Comparison of ENCODE assay signal across 8 mouse cellular contexts in genomic region chr2:119971837-119972536, GRCm38 (mm10). TPM values are rescaled to one million over a fixed set of nuclear protein-coding genes. Genes with fewer than 3 reads are reported as not detected.
DNase-seq lines count a peak whose midpoint lies in the region; ATAC-seq and TF ChIP-seq lines count a peak whose summit lies in the region.

No protein-coding gene starts in this region.

- intact Hi-C loops in heart, postnatal 10 days (cut with DNase I), result loop anchor here (2.0 kb wide), 3 partner anchors 23 to 201 kb away; no protein-coding TSS in a partner anchor

- H3K4me1 ChIP-seq in ES-Bruce4 (ENCODE audit: control insufficient read depth, insufficient read depth, low read length), result no peaks in the 10 kb centered on the region
- peaks cover 26% of the 10 kb centered on the region for H3K4me1 ChIP-seq in forebrain, embryonic 13.5 days
- peaks cover 12% of the 10 kb centered on the region for H3K4me1 ChIP-seq in liver, postnatal 0 days (ENCODE audit: insufficient read depth)
- peaks cover 14% of the 10 kb centered on the region for H3K4me1 ChIP-seq in neural tube, embryonic 14.5 days (ENCODE audit: control insufficient read depth, insufficient read depth, low read length)

- H3K27ac ChIP-seq in ES-Bruce4 (ENCODE audit: insufficient read depth, low read length), result no peak overlapping the region
- peak overlapping the region; percentile 59 for H3K27ac ChIP-seq in forebrain, embryonic 13.5 days
- peak overlapping the region; percentile 44; the same call in 1 of the 2 replicates for H3K27ac ChIP-seq in liver, postnatal 0 days (ENCODE audit: low read depth)
- H3K27ac ChIP-seq in neural tube, embryonic 14.5 days (ENCODE audit: low read depth, low read length), result peak overlapping the region; percentile 31; the same call in 1 of the 2 replicates

- TF ChIP-seq CTCF in ES-Bruce4 (IDR thresholded peaks at IDR 0.05; ENCODE audit: low read depth, low read length), result peak; percentile 19
- TF ChIP-seq CTCF in liver, postnatal 0 days (IDR thresholded peaks at IDR 0.05; ENCODE audit: low read depth), result peak; percentile 72

- H3K9me3 ChIP-seq in ES-Bruce4 (replicated peaks; ENCODE audit: control insufficient read depth, insufficient read depth, low read length, poor library complexity, severe bottlenecking), result no peaks in the 10 kb centered on the region
- no peaks in the 10 kb centered on the region for H3K9me3 ChIP-seq in forebrain, embryonic 13.5 days (replicated peaks)
- no peaks in the 10 kb centered on the region for H3K9me3 ChIP-seq in liver, postnatal 0 days (ENCODE audit: low read length)
- H3K9me3 ChIP-seq in neural tube, embryonic 14.5 days (ENCODE audit: control insufficient read depth, low read length), result no peaks in the 10 kb centered on the region

- H3K4me3 ChIP-seq in ES-Bruce4 (ENCODE audit: low read depth, low read length), result peak overlapping the region; percentile 64
- H3K4me3 ChIP-seq in forebrain, embryonic 13.5 days, result peak overlapping the region; percentile 71
- H3K4me3 ChIP-seq in liver, postnatal 0 days (ENCODE audit: low read depth, low read length), result peak overlapping the region; percentile 76
- H3K4me3 ChIP-seq in neural tube, embryonic 14.5 days (ENCODE audit: low read depth, low read length), result peak overlapping the region; percentile 76

- H3K27me3 ChIP-seq in ES-Bruce4 (ENCODE audit: control insufficient read depth, insufficient read depth, low read length, poor library complexity, severe bottlenecking), result no peaks in the 10 kb centered on the region
- H3K27me3 ChIP-seq in forebrain, embryonic 13.5 days, result no peaks in the 10 kb centered on the region
- no peaks in the 10 kb centered on the region for H3K27me3 ChIP-seq in liver, postnatal 0 days (ENCODE audit: insufficient read depth, low read length)
- no peaks in the 10 kb centered on the region for H3K27me3 ChIP-seq in neural tube, embryonic 14.5 days (ENCODE audit: control insufficient read depth, insufficient read depth, low read length)

- TF ChIP-seq POLR2A in ES-Bruce4 (IDR thresholded peaks at IDR 0.05; ENCODE audit: insufficient read depth, low read length), result peak; percentile 31

- DNase-seq in heart, postnatal 10 days, result peak; percentile 97
- peak; percentile 77 for DNase-seq in large intestine, adult 2 months (ENCODE audit: low read depth, low spot score)
- peak; percentile 96 for DNase-seq in liver, postnatal 0 days
- DNase-seq in testis, postnatal 10 days (ENCODE audit: low spot score), result peak; percentile 98

- H3K4me2 ChIP-seq in forebrain, embryonic 13.5 days, result peak overlapping the region; percentile 64
- H3K4me2 ChIP-seq in liver, postnatal 0 days (ENCODE audit: low read depth, low read length), result peak overlapping the region; percentile 97
- peak overlapping the region; percentile 78 for H3K4me2 ChIP-seq in neural tube, embryonic 14.5 days (ENCODE audit: low read depth, low read length)

- ATAC-seq in cerebellum, adult (ENCODE audit: insufficient number of reproducible peaks, low FRiP score, low TSS enrichment), result peak; percentile 96
- ATAC-seq in forebrain, embryonic 13.5 days, result peak; percentile 99
- ATAC-seq in liver, postnatal 0 days, result peak; percentile 100
- ATAC-seq in neural tube, embryonic 14.5 days (ENCODE audit: low read depth), result peak; percentile 99

- 0 out of 2 replicates have a peak, but pooled peaks have one; percentile 35 for TF ChIP-seq EP300 in ES-Bruce4 (IDR thresholded peaks at IDR 0.05; ENCODE audit: insufficient read depth, low read depth, low read length)
- TF ChIP-seq EP300 in liver, postnatal 0 days (IDR thresholded peaks at IDR 0.05; ENCODE audit: low read depth), result no peak

- H3K9ac ChIP-seq in ES-Bruce4 (ENCODE audit: low read depth, poor library complexity, severe bottlenecking), result peak overlapping the region; percentile 42
- H3K9ac ChIP-seq in forebrain, embryonic 13.5 days, result peak overlapping the region; percentile 84
- H3K9ac ChIP-seq in liver, postnatal 0 days (replicated peaks), result peak overlapping the region; percentile 79
- H3K9ac ChIP-seq in neural tube, embryonic 14.5 days (replicated peaks; ENCODE audit: low read depth, low read length), result peak overlapping the region; percentile 80

- no peaks in the 10 kb centered on the region for H3K36me3 ChIP-seq in ES-Bruce4 (ENCODE audit: control insufficient read depth, insufficient read depth, low read length, poor library complexity, severe bottlenecking)
- 0 out of 2 replicates have a peak, but pooled peaks cover 5% of the 10 kb centered on the region for H3K36me3 ChIP-seq in forebrain, embryonic 13.5 days (ENCODE audit: poor library complexity, severe bottlenecking)
- no peaks in the 10 kb centered on the region for H3K36me3 ChIP-seq in liver, postnatal 0 days (replicated peaks; ENCODE audit: insufficient read depth, low read length)
- H3K36me3 ChIP-seq in neural tube, embryonic 14.5 days (ENCODE audit: control insufficient read depth, insufficient read depth, low read length), result no peaks in the 10 kb centered on the region

- 0% methylated on average over 32 of the region's 32 CpGs for WGBS in forebrain, embryonic 13.5 days
- 2% methylated on average over 32 of the region's 32 CpGs for WGBS in large intestine, adult 2 months
- WGBS in liver, postnatal 0 days (ENCODE audit: insufficient replicate concordance), result 9% methylated on average over 32 of the region's 32 CpGs
- WGBS in neural tube, embryonic 14.5 days, result 2% methylated on average over 32 of the region's 32 CpGs

RNA-seq across cellular contexts. Expression of gene Mapkbp1, which starts 0.5 kb away (rescaled TPM):
- 9.2 and 13.4 TPM in 2 replicates for polyA plus RNA-seq in ES-Bruce4 (2011; ENCODE audit: insufficient read depth, insufficient read length, low read depth, missing spikeins)
- polyA plus RNA-seq in forebrain, embryonic 13.5 days (2015; fragmentation: Nextera tagmentation; extraction: Ambion mirVana), result 4.0 and 4.3 TPM in 2 replicates
- total RNA-seq in heart, postnatal 10 days (2021), result 10 to 100 TPM; 11.8 to 12.7 TPM
- polyA plus RNA-seq in large intestine, adult 2 months (2012; rRNA removed), result 9.1 and 19.2 TPM in 2 replicates
- polyA plus RNA-seq in liver, postnatal 0 days (2015; fragmentation: Nextera tagmentation; extraction: Ambion mirVana), result 0.22 and 0.27 TPM in 2 replicates
- 6.6 and 7.9 TPM in 2 replicates for polyA plus RNA-seq in neural tube, embryonic 14.5 days (2014; fragmentation: Nextera tagmentation; extraction: Ambion mirVana)

RNA-seq across cellular contexts. Expression of gene Jmjd7, which starts 55.3 kb away (rescaled TPM):
- polyA plus RNA-seq in ES-Bruce4 (2011; ENCODE audit: insufficient read depth, insufficient read length, low read depth, missing spikeins), result 16.2 and 18.2 TPM in 2 replicates
- 19.8 and 22.4 TPM in 2 replicates for polyA plus RNA-seq in forebrain, embryonic 13.5 days (2015; fragmentation: Nextera tagmentation; extraction: Ambion mirVana)
- 10 to 100 TPM; 10.8 to 11.4 TPM for total RNA-seq in heart, postnatal 10 days (2021)
- polyA plus RNA-seq in large intestine, adult 2 months (2012; rRNA removed), result 9.2 and 10.4 TPM in 2 replicates
- 4.0 and 4.8 TPM in 2 replicates for polyA plus RNA-seq in liver, postnatal 0 days (2015; fragmentation: Nextera tagmentation; extraction: Ambion mirVana)
- 22.8 and 25.3 TPM in 2 replicates for polyA plus RNA-seq in neural tube, embryonic 14.5 days (2014; fragmentation: Nextera tagmentation; extraction: Ambion mirVana)

RNA-seq across cellular contexts. Expression of gene Gm28042, which starts 55.3 kb away (rescaled TPM):
- 3.5 and 4.2 TPM in 2 replicates for polyA plus RNA-seq in ES-Bruce4 (2011; ENCODE audit: insufficient read depth, insufficient read length, low read depth, missing spikeins)
- 4.8 and 6.2 TPM in 2 replicates for polyA plus RNA-seq in forebrain, embryonic 13.5 days (2015; fragmentation: Nextera tagmentation; extraction: Ambion mirVana)
- under 1 TPM; 0.74 to 0.93 TPM for total RNA-seq in heart, postnatal 10 days (2021)
- 3.1 and 3.8 TPM in 2 replicates for polyA plus RNA-seq in large intestine, adult 2 months (2012; rRNA removed)
- 0.13 and 0.38 TPM in 2 replicates for polyA plus RNA-seq in liver, postnatal 0 days (2015; fragmentation: Nextera tagmentation; extraction: Ambion mirVana)
- 7.3 and 7.5 TPM in 2 replicates for polyA plus RNA-seq in neural tube, embryonic 14.5 days (2014; fragmentation: Nextera tagmentation; extraction: Ambion mirVana)
